Mouse (Mus musculus): ENCODE results near the gene Zfp827.
"Not testable (repeated sequence)": the region's sequence is repeated elsewhere in the genome, so short reads cannot be mapped to it uniquely, and the experiment has no call there.

Gene Zfp827

DNA sequence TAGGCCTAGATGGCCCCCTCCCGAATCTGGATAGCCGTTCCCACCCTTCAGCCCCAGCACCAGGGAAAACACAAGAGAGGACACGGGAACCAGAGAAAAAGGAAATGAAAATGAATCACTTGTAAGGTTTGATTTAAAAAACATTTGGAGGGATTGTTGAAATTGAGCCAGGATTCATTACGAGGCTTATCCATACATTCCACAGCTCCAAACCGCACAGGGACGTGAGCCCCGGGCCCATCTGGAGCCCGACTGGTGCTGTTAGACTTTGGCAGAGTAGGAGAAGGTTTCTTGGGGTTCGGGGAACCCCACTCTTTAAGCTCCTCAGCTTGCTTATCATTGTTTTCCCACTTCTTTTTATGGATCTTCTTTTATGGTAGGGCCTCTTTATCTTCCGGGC is 76.9 kb downstream of the Zfp827 start:
- no peak for DNase-seq (ENCODE audit: low spot score in 2 of 2)

DNA sequence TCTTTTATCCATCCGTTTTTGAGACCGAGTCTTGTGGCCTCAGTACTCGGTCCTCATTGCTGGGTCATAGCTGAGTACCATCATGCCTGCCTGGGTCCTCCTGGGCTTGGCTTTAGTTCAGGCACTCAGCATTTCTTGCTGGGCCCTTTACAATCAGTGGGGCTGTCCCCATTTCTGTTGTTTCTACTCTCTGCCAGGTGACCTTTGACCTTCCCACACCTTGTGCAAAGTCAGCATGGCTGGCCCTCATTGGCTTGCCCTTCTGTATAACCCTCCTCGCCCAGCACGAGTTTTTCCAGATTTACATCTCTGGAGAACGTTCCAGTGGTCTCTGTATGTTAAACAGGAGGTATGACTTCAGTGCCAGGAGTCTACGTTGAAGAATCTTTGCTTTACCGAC is 83.2 kb downstream of the Zfp827 start:
- DNase-seq (ENCODE audit: low spot score in 2 of 2), result no peak

DNA sequence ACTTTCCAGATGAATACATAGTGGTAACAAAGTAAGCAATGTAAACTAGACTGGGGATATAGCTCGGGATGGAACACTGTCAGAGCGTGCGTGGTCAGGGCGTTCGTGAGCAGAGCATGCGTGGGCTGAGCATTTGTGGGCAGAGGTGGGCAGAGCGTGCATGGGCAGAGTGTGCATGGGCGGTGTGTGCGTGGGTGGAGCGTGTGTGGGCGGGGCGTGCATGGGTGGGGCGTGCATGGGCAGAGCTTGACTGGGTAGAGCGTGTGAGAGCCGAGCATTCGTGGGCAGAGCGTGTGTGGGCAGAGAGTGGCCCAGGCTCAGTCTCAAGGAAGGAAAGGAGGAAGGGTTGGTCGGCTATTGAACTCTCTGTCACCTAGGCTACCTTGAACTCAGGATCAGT is 84.2 kb downstream of the Zfp827 start:
- no peak for DNase-seq (ENCODE audit: low spot score in 2 of 2)

DNA sequence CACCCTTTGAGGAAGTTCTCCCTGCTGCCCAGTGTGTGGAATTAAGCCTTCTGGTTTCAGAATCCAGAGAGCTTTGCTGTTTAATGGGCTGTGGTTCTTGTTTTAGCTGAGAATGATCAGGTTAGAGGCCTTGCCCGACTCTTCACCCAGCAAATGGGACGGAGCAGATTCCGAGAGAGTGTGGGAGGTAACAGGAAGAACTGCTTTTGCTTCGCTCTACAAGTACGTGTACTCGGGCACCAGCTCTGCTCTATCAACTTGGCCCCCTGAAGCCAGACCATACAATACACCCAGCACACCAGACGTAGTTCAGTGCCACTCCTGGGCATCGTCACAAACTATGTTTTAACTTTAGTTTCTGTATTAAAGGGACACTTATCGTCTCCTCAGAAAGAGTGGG is 85.3 kb downstream of the Zfp827 start:
- DNase-seq (ENCODE audit: low spot score in 2 of 2), result no peak

GRCm38 (mm10) chr8:79114561-79114960 is 86.3 kb downstream of the Zfp827 start:
- no peak for DNase-seq (ENCODE audit: low spot score in 2 of 2)

DNA sequence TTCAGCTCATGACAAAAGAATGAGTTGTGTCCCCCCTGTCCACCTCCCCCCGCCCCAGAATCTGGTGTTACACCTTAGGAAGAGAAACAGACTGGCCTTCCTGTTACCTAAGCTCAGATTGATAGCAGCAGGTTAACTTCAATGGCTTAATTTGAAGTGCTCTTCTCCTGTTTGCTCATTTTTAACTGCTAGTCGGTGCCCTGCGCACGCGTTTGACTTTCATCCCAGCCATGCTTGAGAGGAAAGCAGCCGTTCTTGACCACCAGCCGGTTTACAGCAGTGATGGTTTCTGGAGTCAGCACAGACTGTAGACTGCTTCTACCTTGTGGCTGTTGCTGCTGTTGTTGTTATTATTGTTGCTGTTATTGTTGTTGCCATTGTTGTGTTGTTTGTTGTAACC is 88.2 kb downstream of the Zfp827 start:
- no peak for DNase-seq (ENCODE audit: low spot score in 2 of 2)

DNA sequence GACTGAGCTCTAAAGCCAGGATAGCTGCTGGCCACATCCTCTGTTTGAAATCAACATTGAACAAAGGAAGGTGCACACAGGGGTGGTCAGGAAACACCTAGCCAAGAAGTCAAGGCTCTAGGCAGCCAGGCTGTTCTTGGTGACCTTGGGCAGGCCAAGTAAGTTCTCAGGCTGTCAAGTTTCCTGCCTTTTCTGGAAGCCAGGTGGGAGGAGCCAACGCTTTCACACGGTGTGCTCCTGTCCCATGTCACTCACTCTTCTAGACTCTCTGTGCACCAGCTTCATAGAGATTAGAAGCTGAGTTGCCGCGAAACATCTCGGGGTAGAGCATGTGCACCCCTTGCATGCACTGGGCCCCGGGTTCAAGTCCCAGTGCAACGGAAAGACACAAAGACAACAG is 89.5 kb downstream of the Zfp827 start:
- no peak for DNase-seq (ENCODE audit: low spot score in 2 of 2)

- DNase-seq (ENCODE audit: low spot score in 2 of 2), result no peak
These were observed 93.4 kb downstream of the Zfp827 start for GRCm38 (mm10) chr8:79121614-79122013.

GRCm38 (mm10) chr8:79124231-79124630 is 96.0 kb downstream of the Zfp827 start:
- DNase-seq (ENCODE audit: low spot score in 2 of 2), result no peak

GRCm38 (mm10) chr8:79127211-79127816 is 99.1 kb downstream of the Zfp827 start:
- no peak for DNase-seq (ENCODE audit: low spot score in 2 of 2)

- not testable (repeated sequence) for DNase-seq (ENCODE audit: low spot score in 2 of 2)
These were observed 100.3 kb downstream of the Zfp827 start for GRCm38 (mm10) chr8:79128534-79128933.

DNA sequence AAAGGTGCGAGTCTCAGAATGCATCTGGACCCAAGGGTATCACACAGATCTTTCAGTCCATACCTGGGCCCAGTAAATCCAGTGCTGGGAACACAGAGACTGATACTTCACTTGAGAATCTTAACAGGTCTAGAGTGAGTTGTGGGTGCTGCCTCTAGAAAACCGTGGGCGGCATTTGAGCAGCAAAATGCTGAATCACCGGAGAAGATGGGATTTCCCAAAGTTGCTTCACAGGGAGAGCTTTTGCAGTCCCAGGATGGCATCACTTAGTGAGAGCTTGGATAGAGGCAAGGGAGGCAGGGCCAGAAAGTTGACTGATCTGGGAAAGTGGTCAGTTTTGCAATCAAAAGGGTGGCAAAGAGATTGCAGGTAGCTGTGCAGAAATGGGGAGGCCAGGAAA is 111.4 kb downstream of the Zfp827 start:
- DNase-seq (ENCODE audit: low spot score in 2 of 2), result peak; percentile 40 to 73

- peak; percentile 75 to 89 for DNase-seq (ENCODE audit: low spot score in 2 of 2)
These were observed 112.7 kb downstream of the Zfp827 start for GRCm38 (mm10) chr8:79140981-79141380.

DNA sequence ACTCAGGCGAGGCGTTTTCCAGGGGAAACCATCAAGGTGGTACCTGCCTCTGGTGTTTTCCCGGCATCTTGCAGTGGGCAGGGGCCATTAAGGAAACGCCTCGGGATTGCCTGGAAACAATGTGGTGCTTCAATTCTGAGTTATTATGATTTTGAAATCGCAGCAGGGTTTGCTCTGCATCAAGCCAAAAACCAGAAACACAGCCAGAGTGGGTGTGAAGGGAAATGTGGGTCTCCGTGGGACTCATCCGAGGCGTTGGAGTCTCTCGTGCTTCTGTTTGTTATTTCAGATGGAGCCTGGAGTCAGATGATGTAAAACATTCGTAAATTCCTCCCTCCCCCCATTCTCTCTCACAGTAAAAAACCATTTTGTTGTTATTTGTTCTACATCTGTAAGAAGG is 113.4 kb downstream of the Zfp827 start:
- DNase-seq (ENCODE audit: low spot score in 2 of 2), result peak in 1 of 2 experiments; percentile 39

DNA sequence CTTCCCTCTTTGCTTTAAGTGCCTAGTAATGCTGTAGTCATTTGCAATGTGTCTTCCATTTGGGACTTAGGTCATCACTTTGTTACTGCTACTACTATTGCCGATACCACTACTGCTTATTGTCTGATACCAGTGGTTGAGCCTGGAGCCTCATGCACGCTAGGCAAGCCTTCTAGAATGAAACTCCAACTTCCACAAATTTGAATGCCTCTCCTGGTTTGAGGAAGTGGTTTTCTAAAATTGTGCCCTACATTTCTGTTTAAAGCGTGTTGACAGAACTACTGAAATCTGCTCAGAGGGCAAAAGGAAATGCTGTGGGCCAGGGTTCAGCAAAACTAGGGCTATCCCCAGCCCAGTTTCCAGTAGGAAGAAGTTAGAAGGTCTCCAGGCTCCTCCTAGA is 115.5 kb downstream of the Zfp827 start:
- no peak for DNase-seq (ENCODE audit: low spot score in 2 of 2)

DNA sequence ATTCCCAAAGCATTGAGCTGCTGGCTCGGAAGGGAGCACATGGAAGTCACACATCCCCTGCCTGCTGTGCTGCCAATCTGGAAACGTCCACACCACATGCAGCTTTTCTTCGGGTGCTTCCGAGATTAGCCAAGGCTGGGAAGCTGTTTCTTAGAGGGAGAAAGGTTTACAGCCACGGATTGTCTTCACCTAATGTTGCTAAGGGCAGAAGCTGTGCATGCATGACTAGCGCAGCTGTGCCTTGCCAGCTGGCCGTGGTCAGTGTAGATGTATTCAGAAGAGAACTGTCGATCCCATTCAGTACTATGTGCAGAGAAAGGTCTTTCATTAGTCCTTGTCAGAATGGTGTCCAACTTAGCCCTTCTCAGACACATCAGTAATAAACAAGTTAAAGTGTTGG is 117.0 kb downstream of the Zfp827 start:
- DNase-seq (ENCODE audit: low spot score in 2 of 2), result no peak

DNA sequence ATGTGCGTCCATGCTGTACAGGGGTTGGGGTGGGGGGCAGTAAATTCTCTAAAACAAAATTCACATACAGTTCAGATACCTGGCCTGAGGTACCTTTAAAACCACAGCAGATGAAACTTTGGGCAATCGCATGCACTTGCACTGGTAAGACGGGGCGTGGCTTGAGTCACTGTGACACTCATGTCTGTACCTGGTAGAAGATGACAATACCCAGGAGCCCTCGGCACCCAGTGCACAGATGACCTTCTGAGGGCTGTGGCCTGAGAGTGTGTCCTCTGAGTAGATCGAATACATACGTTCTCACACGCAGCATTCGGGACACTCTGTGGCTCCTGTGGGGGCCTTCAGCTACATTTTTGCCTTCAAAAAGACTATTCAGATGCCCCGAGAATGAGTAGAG is 117.4 kb downstream of the Zfp827 start:
- no peak for DNase-seq (ENCODE audit: low spot score in 2 of 2)

- DNase-seq (ENCODE audit: low spot score in 2 of 2), result no peak
These were observed 120.6 kb downstream of the Zfp827 start for GRCm38 (mm10) chr8:79148799-79149198.

DNA sequence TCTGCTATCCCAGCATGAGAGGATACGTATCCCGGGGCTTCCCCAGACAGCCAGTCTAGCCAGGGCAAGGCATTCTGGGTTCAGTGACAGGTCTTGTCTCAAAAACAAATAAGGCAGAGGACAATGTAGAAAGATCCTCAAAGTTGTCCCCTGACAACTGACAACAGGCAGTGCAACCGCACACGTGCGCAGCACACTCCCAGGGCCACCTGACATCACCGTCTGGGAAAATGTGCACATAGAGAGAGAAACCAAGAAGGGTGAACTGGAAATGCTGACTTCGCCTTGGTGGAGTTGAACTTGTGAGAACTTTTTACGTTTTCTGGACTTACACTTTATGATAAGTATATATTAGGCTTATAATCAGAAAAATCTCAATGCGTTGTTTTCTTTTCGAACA is 121.6 kb downstream of the Zfp827 start:
- no peak for DNase-seq (ENCODE audit: low spot score in 2 of 2)

DNA sequence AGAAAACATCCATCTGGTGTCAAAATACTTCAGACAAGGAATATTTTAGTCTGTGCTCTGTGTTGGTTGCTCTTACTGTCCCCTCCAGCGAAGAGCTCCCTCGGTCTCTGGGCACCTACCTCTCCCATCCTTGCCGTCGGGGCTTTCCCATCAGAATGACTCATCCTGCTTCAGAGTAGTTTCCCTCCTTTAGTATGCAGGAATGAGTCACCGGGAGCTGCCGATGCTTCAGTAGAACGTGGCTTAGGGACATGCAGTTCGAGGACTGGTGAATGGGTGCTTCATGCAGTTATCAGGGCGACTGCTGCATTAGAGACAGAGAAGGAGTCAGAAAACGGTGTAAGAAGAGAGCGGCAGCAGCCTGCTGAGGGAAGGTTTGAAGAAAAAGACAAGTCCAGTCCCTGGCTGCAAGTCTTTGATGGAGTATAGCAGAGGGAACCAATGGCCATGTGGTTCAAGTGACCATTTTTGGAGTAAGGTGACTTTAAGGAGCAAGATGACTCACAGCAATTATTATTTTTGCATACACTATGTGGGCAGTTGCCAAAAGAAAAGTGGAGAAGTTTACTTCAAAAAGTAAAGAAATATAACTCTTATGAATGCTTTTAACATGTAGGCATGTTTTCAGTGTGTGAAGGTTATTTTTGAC is 122.4 kb downstream of the Zfp827 start:
- peak in 1 of 2 experiments; percentile 36 for DNase-seq (ENCODE audit: low spot score in 2 of 2)

- peak; percentile 33 to 64 for DNase-seq (ENCODE audit: low spot score in 2 of 2)
These were observed 123.4 kb downstream of the Zfp827 start for GRCm38 (mm10) chr8:79151644-79152043.

DNA sequence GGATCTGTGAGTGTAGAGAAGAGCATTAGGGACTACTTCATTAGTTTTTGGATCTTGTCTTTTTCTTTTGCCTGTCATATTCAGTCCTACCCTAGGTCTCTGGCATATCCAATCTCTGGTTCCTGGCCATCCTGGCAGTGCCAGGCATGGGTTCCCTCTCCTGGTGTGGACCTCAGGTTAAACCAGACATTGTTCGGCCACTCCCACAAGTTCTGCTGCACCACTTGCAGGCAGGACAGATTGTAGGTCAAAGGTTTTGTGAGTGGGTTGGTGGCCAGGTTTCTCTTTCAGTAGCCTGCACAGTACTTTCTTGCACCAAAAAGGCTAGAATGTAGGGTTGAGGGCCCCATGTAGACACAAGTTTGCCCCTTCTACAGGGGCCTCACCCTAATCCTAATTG is 125.0 kb downstream of the Zfp827 start:
- no peak for DNase-seq (ENCODE audit: low spot score in 2 of 2)

DNA sequence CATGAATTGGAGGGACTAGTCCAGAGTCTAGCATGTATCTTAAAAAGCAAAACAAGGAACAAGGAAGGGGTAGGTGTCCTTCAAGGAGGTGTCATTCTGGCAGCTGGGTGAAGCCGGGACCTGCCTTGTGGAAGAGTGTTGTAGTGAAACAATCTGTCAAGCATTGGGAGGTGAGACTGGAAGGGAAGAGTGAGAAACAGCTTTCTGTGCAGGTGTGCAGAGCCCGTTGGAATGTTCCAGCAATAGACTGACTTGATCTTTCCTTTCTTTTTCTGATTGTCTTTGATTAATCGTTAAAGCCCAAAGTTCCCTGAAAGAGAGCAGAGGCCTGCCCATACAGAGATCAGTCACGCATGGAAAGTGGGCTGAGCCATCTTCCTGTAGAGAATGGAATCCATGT is 125.4 kb downstream of the Zfp827 start:
- DNase-seq (ENCODE audit: low spot score in 2 of 2), result no peak

Data from left cerebral cortex, adult 9 months (tissue).